Comparison of ENCODE assay signal across 8 mouse cellular contexts in genomic region chr13:67813710-67814660, GRCm38 (mm10). TPM values are rescaled to one million over a fixed set of nuclear protein-coding genes. Genes with fewer than 3 reads are reported as not detected.
DNase-seq lines count a peak whose midpoint lies in the region; ATAC-seq and TF ChIP-seq lines count a peak whose summit lies in the region.

Zfp273 (plus strand) TSS chr13:67813740.

- H3K9me3 ChIP-seq in embryonic facial prominence, embryonic 12.5 days = 0 out of 2 replicates have a peak, but pooled peaks cover 3% of the 10 kb centered on the region
- 0 out of 2 replicates have a peak, but pooled peaks cover 13% of the 10 kb centered on the region for H3K9me3 ChIP-seq in limb, embryonic 12.5 days
- peaks cover 3% of the 10 kb centered on the region for H3K9me3 ChIP-seq in midbrain, embryonic 15.5 days

- H3K9ac ChIP-seq in embryonic facial prominence, embryonic 12.5 days = peak within 1 kb of the TSS; percentile 60
- peak within 1 kb of the TSS; percentile 64 for H3K9ac ChIP-seq in limb, embryonic 12.5 days (replicated peaks)
- H3K9ac ChIP-seq in midbrain, embryonic 15.5 days = peak within 1 kb of the TSS; percentile 74

- WGBS in embryonic facial prominence, embryonic 12.5 days = 4% methylated on average over 31 of the region's 31 CpGs
- WGBS in kidney, adult 2 months = 3% methylated on average over 31 of the region's 31 CpGs
- WGBS in limb, embryonic 12.5 days = 6% methylated on average over 31 of the region's 31 CpGs
- WGBS in midbrain, embryonic 15.5 days = 4% methylated on average over 31 of the region's 31 CpGs
- WGBS in spleen, adult 2 months = 4% methylated on average over 31 of the region's 31 CpGs

- TF ChIP-seq POLR2A in kidney, adult 2 months (IDR thresholded peaks at IDR 0.05; ENCODE audit: low read depth, low read length) = no peak
- no peak for TF ChIP-seq POLR2A in spleen, adult 2 months (IDR thresholded peaks at IDR 0.05; ENCODE audit: low read depth, low read length)

- peak; percentile 51 for DNase-seq in 3134 (ENCODE audit: extremely low read depth, insufficient read length, low spot score)
- DNase-seq in adrenal gland, postnatal 25 days = peak; percentile 65
- peak; percentile 87 to 92 for DNase-seq in heart, adult 18-20 months
- DNase-seq in kidney, adult 2 months = peak; percentile 92
- peak; percentile 55 to 65 for DNase-seq in spleen, adult 2 months (ENCODE audit: low read depth in 1 of 2, low spot score in 2 of 2)

- TF ChIP-seq CTCF in kidney, adult 2 months (conservative IDR thresholded peaks at IDR 0.05; ENCODE audit: insufficient read depth, insufficient read length, low read depth, low read length) = no peak
- no peak for TF ChIP-seq CTCF in spleen, adult 2 months (IDR thresholded peaks at IDR 0.05; ENCODE audit: extremely low read depth, insufficient read depth, insufficient read length, insufficient replicate concordance)

- H3K27ac ChIP-seq in embryonic facial prominence, embryonic 12.5 days = peak within 1 kb of the TSS; percentile 84
- H3K27ac ChIP-seq in kidney, adult 2 months (ENCODE audit: insufficient read depth, low read depth, low read length) = peak within 1 kb of the TSS; percentile 95
- H3K27ac ChIP-seq in limb, embryonic 12.5 days = peak within 1 kb of the TSS; percentile 89
- peak within 1 kb of the TSS; percentile 91 for H3K27ac ChIP-seq in midbrain, embryonic 15.5 days
- H3K27ac ChIP-seq in spleen, adult 2 months (ENCODE audit: insufficient read depth, low read length) = peak within 1 kb of the TSS; percentile 72

- no peaks in the 10 kb centered on the region for H3K4me1 ChIP-seq in embryonic facial prominence, embryonic 12.5 days
- H3K4me1 ChIP-seq in kidney, adult 2 months (ENCODE audit: control insufficient read depth, insufficient read depth, low read length) = no peaks in the 10 kb centered on the region
- H3K4me1 ChIP-seq in limb, embryonic 12.5 days (replicated peaks) = no peaks in the 10 kb centered on the region
- H3K4me1 ChIP-seq in midbrain, embryonic 15.5 days = peaks cover 6% of the 10 kb centered on the region; the same call in 1 of the 2 replicates
- H3K4me1 ChIP-seq in spleen, adult 2 months (ENCODE audit: control insufficient read depth, insufficient read depth, insufficient read length) = peaks cover 2% of the 10 kb centered on the region; the same call in 1 of the 2 replicates

- peak; percentile 92 for ATAC-seq in embryonic facial prominence, embryonic 12.5 days (ENCODE audit: insufficient number of reproducible peaks, insufficient read depth, low FRiP score, low TSS enrichment)
- ATAC-seq in limb, embryonic 12.5 days (ENCODE audit: insufficient number of reproducible peaks, insufficient read depth, low FRiP score, low TSS enrichment, low read depth) = peak; percentile 97
- ATAC-seq in midbrain, embryonic 15.5 days (replicated peaks) = peak; percentile 97

- H3K36me3 ChIP-seq in embryonic facial prominence, embryonic 12.5 days = 0 out of 2 replicates have a peak, but pooled peaks cover 6% of the 10 kb centered on the region
- H3K36me3 ChIP-seq in kidney, adult 2 months (ENCODE audit: control insufficient read depth, insufficient read depth, low read length) = no peaks in the 10 kb centered on the region
- peaks cover 3% of the 10 kb centered on the region; the same call in 1 of the 2 replicates for H3K36me3 ChIP-seq in limb, embryonic 12.5 days
- H3K36me3 ChIP-seq in midbrain, embryonic 15.5 days (replicated peaks) = peaks cover 6% of the 10 kb centered on the region; the same call in 1 of the 2 replicates
- H3K36me3 ChIP-seq in spleen, adult 2 months (ENCODE audit: control insufficient read depth, insufficient read depth, low read length) = no peaks in the 10 kb centered on the region

- H3K27me3 ChIP-seq in embryonic facial prominence, embryonic 12.5 days = no peaks in the 10 kb centered on the region
- no peaks in the 10 kb centered on the region for H3K27me3 ChIP-seq in kidney, adult 2 months (replicated peaks; ENCODE audit: control insufficient read depth, insufficient read depth, low read length)
- H3K27me3 ChIP-seq in limb, embryonic 12.5 days = no peaks in the 10 kb centered on the region
- H3K27me3 ChIP-seq in midbrain, embryonic 15.5 days (replicated peaks) = no peaks in the 10 kb centered on the region
- H3K27me3 ChIP-seq in spleen, adult 2 months (ENCODE audit: control insufficient read depth, insufficient read depth, low read length) = no peaks in the 10 kb centered on the region

- H3K4me3 ChIP-seq in embryonic facial prominence, embryonic 12.5 days = peak within 1 kb of the TSS; percentile 76
- peak within 1 kb of the TSS; percentile 98 for H3K4me3 ChIP-seq in kidney, adult 2 months (ENCODE audit: insufficient read depth, low read depth, low read length)
- H3K4me3 ChIP-seq in limb, embryonic 12.5 days (replicated peaks) = peak within 1 kb of the TSS; percentile 77
- peak within 1 kb of the TSS; percentile 95 for H3K4me3 ChIP-seq in midbrain, embryonic 15.5 days
- H3K4me3 ChIP-seq in spleen, adult 2 months (ENCODE audit: extremely low read depth, insufficient read depth, insufficient read length) = peak within 1 kb of the TSS; percentile 82

- H3K4me2 ChIP-seq in embryonic facial prominence, embryonic 12.5 days (replicated peaks) = peak within 1 kb of the TSS; percentile 57
- H3K4me2 ChIP-seq in limb, embryonic 12.5 days = peak within 1 kb of the TSS; percentile 75
- H3K4me2 ChIP-seq in midbrain, embryonic 15.5 days = peak within 1 kb of the TSS; percentile 69

RNA-seq across cellular contexts. Expression of gene Zfp273, which starts in this region (rescaled TPM):
- 6.5 and 7.9 TPM in 2 replicates for total RNA-seq in adrenal gland, postnatal 25 days (2021)
- 9.2 and 9.6 TPM in 2 replicates for polyA plus RNA-seq in embryonic facial prominence, embryonic 12.5 days (2016; fragmentation: Nextera tagmentation; extraction: Ambion mirVana)
- total RNA-seq in heart, adult 18-20 months (2021) = 1 to 10 TPM; 1.1 to 1.3 TPM
- polyA plus RNA-seq in kidney, adult 2 months (2012; rRNA removed) = 0.61 and 1.1 TPM in 2 replicates
- 8.0 and 9.2 TPM in 2 replicates for polyA plus RNA-seq in limb, embryonic 12.5 days (2016; fragmentation: Nextera tagmentation; extraction: Ambion mirVana)
- polyA plus RNA-seq in midbrain, embryonic 15.5 days (2015; fragmentation: Nextera tagmentation; extraction: Ambion mirVana) = 14.4 and 14.5 TPM in 2 replicates
- polyA plus RNA-seq in spleen, adult 2 months (2012; rRNA removed) = 0.19 TPM in 2 replicates

Comparison
In these comparisons a context has a peak if more than half of its experiments do, and no peak if none do; other contexts are left out.
1. Peak in every context shown above with its lines: DNase-seq, ATAC-seq, H3K4me3 ChIP-seq and H3K27ac ChIP-seq.
2. Peak in DNase-seq, H3K4me3 ChIP-seq and H3K27ac ChIP-seq in spleen, adult 2 months; RNA of the gene not detected or under 1 TPM.